Mouse (Mus musculus) thymus, adult 2 months (tissue): Measurements from ENCODE around the gene Rtn4rl1.

Source experiments
- CTCF ChIP-seq: fragments of 200-500 bp; IDR thresholded peaks from 2 replicates; pipeline ENCODE4 v1.5.1; 2012; ENCODE audit warnings: mild to moderate bottlenecking, control low read depth, low read length, moderate library complexity, borderline replicate concordance; ENCODE audit not compliant: control insufficient read depth, poor library complexity, insufficient read depth; ENCODE audit errors: extremely low read depth
- POLR2A ChIP-seq: fragments of 200-500 bp; IDR thresholded peaks from 2 replicates; pipeline ENCODE4 v1.6.1; 2012; ENCODE audit warnings: mild to moderate bottlenecking, low read length, control low read depth, moderate library complexity; ENCODE audit not compliant: control insufficient read depth, poor library complexity, insufficient read depth; ENCODE audit errors: extremely low read depth

DNA sequence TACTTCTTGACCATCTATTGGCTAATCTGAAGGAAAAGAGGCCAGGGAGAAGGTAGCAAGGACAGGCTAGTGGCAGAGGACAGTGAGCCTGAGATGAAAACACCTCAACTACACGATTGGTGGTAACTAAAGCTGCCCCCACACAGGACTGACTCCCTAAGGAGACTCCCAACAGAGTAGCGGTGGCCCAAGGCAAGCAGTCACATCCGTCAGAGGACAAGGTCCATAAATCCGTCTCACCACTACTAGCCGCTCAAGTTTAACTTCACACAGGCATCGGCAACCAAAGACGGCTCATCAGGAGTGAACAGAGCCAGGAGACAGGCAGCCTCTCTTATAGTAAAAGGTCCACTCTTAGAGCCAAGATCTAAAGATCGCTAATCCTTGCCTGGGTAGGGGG is 117.2 kb downstream of the Rtn4rl1 start:
- TF ChIP-seq CTCF (no peak), POLR2A (no peak)
